Mouse (Mus musculus) liver, postnatal 0 days (tissue): ENCODE data around the gene Pgap3.

ENCODE experiments used
- CTCF ChIP-seq: sonication (generic); IDR thresholded peaks from 2 replicates; pipeline ENCODE4 v1.5.1; 2016; ENCODE audit warnings: antibody characterized with exemption, low read depth
- EP300 ChIP-seq: IDR thresholded peaks from 2 replicates; pipeline ENCODE4 v1.6.1; 2016; ENCODE audit warnings: antibody characterized with exemption, low read depth, mild to moderate bottlenecking

DNA sequence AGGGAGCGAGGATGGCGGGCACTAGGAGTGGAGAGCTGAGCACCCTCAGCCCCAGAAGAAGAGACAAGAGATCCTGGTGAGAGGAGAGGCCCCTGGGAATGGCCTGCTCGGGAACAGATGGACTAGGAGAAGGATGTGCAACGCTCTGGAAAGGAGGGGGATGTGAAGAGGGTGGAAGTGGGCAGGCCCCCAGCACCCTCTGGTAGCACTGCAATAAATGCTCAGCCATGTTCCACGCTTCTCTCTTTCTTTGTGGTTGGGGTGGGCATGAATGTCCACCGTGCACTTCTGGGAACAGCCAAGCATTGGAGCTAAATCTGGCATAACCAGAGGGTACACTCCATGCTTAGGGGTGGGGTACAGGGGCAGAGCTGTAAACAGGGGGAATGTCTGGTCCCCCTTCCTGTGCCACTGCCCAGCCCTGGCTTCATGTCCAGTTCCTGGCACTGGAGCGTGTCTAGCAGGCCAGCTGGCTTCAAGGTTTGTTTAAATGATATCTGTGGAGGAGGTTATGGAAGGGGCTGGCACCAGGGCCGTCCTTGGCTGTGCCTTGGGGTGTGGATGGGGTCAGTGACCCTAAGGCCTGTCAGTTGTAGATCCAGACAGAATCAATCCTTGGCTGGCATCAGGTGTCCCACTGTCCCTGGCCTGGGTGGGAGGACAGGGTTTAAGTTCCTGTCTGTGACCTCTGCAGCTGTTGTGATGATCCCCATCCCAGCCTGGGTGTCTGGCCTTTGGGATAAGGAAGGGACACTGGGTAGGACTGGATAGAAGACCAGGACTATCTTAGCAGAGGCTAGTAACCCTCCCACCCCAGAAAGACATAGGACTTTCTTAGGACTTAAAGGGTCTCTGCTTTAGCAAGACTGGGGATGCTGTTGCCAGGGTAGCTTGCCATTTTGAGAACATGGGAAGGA, 15.3 kb downstream of the Pgap3 start:
- TF ChIP-seq CTCF (no peak), EP300 (no peak)
